Mouse (Mus musculus): ENCODE data around the gene Srrm2. TPM values are rescaled to one million over a fixed set of nuclear protein-coding genes. Genes with fewer than 3 reads are reported as not detected.

Gene Srrm2
- 136 and 152 TPM in 2 replicates for polyA plus RNA-seq (2012; rRNA removed)
- polyA plus RNA-seq (2014; fragmentation: Nextera tagmentation; extraction: Ambion mirVana), result 107 and 120 TPM in 2 replicates

GRCm38 (mm10) chr17:23790269-23791078 lies at the start of gene Srrm2:
TSS of gene Srrm2 (plus strand) at chr17:23790532.
- TF ChIP-seq EP300 (IDR thresholded peaks at IDR 0.05; ENCODE audit: low read depth) (no peak), CTCF (IDR thresholded peaks at IDR 0.05; ENCODE audit: low read depth) (no peak)
- DNase-seq (ENCODE audit: low read depth in 3 of 3, low spot score in 3 of 3), result no peak
- peak; percentile 56 for ATAC-seq (ENCODE audit: insufficient read depth)

GRCm38 (mm10) chr17:23740598-23741021 lies 49.7 kb upstream of the Srrm2 start, which contains the start of gene Paqr4:
TSS of gene Paqr4 (minus strand) at chr17:23740867.
- Histone ChIP-seq H3K27ac (peak within 1 kb of the TSS; percentile 44; the same call in 1 of the 2 replicates), H3K36me3 (replicated peaks; ENCODE audit: control insufficient read depth, insufficient read depth, low read depth) (no peaks in the 10 kb centered on the region; the same call in 1 of the 2 replicates), H3K4me3 (ENCODE audit: insufficient read depth in 1 of 2, low read depth in 2 of 2, low read length in 2 of 2) (peak within 1 kb of the TSS; percentile 55 to 62), H3K4me2 (ENCODE audit: low read depth) (peak within 1 kb of the TSS; percentile 82), H3K4me1 (replicated peaks; ENCODE audit: control insufficient read depth in 2 of 2, insufficient read depth in 2 of 2, low read length in 1 of 2) (peaks cover 6 to 7% of the 10 kb centered on the region in 2 experiments; a peak in 3 of 4 replicates), H3K9me3 (ENCODE audit: control insufficient read depth, low read length) (no peaks in the 10 kb centered on the region), H3K9ac (replicated peaks) (peak within 1 kb of the TSS; percentile 69), H3K27me3 (ENCODE audit: control insufficient read depth, insufficient read depth, low read length) (peaks cover 68% of the 10 kb centered on the region)
- TF ChIP-seq EP300 (IDR thresholded peaks at IDR 0.05; ENCODE audit: low read depth), result no peak
- 0 out of 2 replicates have a peak, but pooled peaks have one; percentile 11 for TF ChIP-seq CTCF (IDR thresholded peaks at IDR 0.05; ENCODE audit: low read depth)
- 2% methylated on average over 13 of the region's 13 CpGs for WGBS (ENCODE audit: insufficient replicate concordance)
- DNase-seq (ENCODE audit: low read depth in 3 of 3, low spot score in 3 of 3) (peak in 2 of 3 experiments; percentile 25 to 51), ATAC-seq (ENCODE audit: insufficient read depth) (peak; percentile 85)

More at GRCm38 (mm10) chr17:23790269-23791078, at the start of gene Srrm2:
- 6% methylated on average over 29 of the region's 29 CpGs for WGBS (ENCODE audit: insufficient replicate concordance)
- no peaks in the 10 kb centered on the region for H3K9me3 ChIP-seq (ENCODE audit: control insufficient read depth, low read length)
- H3K4me2 ChIP-seq (ENCODE audit: low read depth), result peak within 1 kb of the TSS; percentile 74
- H3K4me3 ChIP-seq (ENCODE audit: insufficient read depth in 1 of 2, low read depth in 2 of 2, low read length in 2 of 2), result peak within 1 kb of the TSS; percentile 56 to 61
- peak within 1 kb of the TSS; percentile 76 for H3K9ac ChIP-seq (replicated peaks)
- no peaks in the 10 kb centered on the region for H3K36me3 ChIP-seq (replicated peaks; ENCODE audit: control insufficient read depth, insufficient read depth, low read depth)
- no peaks in the 10 kb centered on the region for H3K27me3 ChIP-seq (ENCODE audit: control insufficient read depth, insufficient read depth, low read length)
- peaks cover 12 to 20% of the 10 kb centered on the region in 2 experiments for H3K4me1 ChIP-seq (replicated peaks; ENCODE audit: control insufficient read depth in 2 of 2, insufficient read depth in 2 of 2, low read length in 1 of 2)
- peak within 1 kb of the TSS; percentile 34 for H3K27ac ChIP-seq

- no peak overlapping the region for H3K9ac ChIP-seq (replicated peaks)
- H3K4me3 ChIP-seq (ENCODE audit: insufficient read depth in 1 of 2, low read depth in 2 of 2, low read length in 2 of 2), result no peak overlapping the region
- no peak overlapping the region for H3K27ac ChIP-seq
- H3K36me3 ChIP-seq (replicated peaks; ENCODE audit: control insufficient read depth, insufficient read depth, low read depth), result no peaks in the 10 kb centered on the region
- H3K27me3 ChIP-seq (ENCODE audit: control insufficient read depth, insufficient read depth, low read length), result peaks cover 77% of the 10 kb centered on the region
- TF ChIP-seq EP300 (IDR thresholded peaks at IDR 0.05; ENCODE audit: low read depth), result no peak
- no peak for TF ChIP-seq CTCF (IDR thresholded peaks at IDR 0.05; ENCODE audit: low read depth)
- no peak for ATAC-seq (ENCODE audit: insufficient read depth)
- peaks cover 6 to 7% of the 10 kb centered on the region in 2 experiments; a peak in 3 of 4 replicates for H3K4me1 ChIP-seq (replicated peaks; ENCODE audit: control insufficient read depth in 2 of 2, insufficient read depth in 2 of 2, low read length in 1 of 2)
- WGBS (ENCODE audit: insufficient replicate concordance), result 37% methylated on average over 38 of the region's 38 CpGs
- no peak for DNase-seq (ENCODE audit: low read depth in 3 of 3, low spot score in 3 of 3)
- H3K9me3 ChIP-seq (ENCODE audit: control insufficient read depth, low read length), result no peaks in the 10 kb centered on the region
- H3K4me2 ChIP-seq (ENCODE audit: low read depth), result peak overlapping the region; percentile 82
Observed at GRCm38 (mm10) chr17:23741359-23742209, 48.7 kb upstream of the Srrm2 start.

GRCm38 (mm10) chr17:23742210-23742793 lies 48.0 kb upstream of the Srrm2 start:
- TF ChIP-seq EP300 (IDR thresholded peaks at IDR 0.05; ENCODE audit: low read depth) (no peak), CTCF (IDR thresholded peaks at IDR 0.05; ENCODE audit: low read depth) (no peak)
- H3K27me3 ChIP-seq (ENCODE audit: control insufficient read depth, insufficient read depth, low read length), result peaks cover 83% of the 10 kb centered on the region
- H3K4me1 ChIP-seq (replicated peaks; ENCODE audit: control insufficient read depth in 2 of 2, insufficient read depth in 2 of 2, low read length in 1 of 2), result peaks cover 6 to 7% of the 10 kb centered on the region in 2 experiments; a peak in 3 of 4 replicates
- H3K4me3 ChIP-seq (ENCODE audit: insufficient read depth in 1 of 2, low read depth in 2 of 2, low read length in 2 of 2), result no peak overlapping the region
- no peaks in the 10 kb centered on the region for H3K9me3 ChIP-seq (ENCODE audit: control insufficient read depth, low read length)
- WGBS (ENCODE audit: insufficient replicate concordance), result 10% methylated on average over 44 of the region's 44 CpGs
- no peak overlapping the region for H3K9ac ChIP-seq (replicated peaks)
- ATAC-seq (ENCODE audit: insufficient read depth), result no peak
- no peaks in the 10 kb centered on the region for H3K36me3 ChIP-seq (replicated peaks; ENCODE audit: control insufficient read depth, insufficient read depth, low read depth)
- DNase-seq (ENCODE audit: low read depth in 3 of 3, low spot score in 3 of 3), result no peak
- no peak overlapping the region for H3K27ac ChIP-seq
- H3K4me2 ChIP-seq (ENCODE audit: low read depth), result peak overlapping the region; percentile 11; the same call in 1 of the 2 replicates

All from liver, embryonic 14.5 days (tissue).